ENCODE assay signal across 8 mouse cellular contexts in the genomic region with DNA sequence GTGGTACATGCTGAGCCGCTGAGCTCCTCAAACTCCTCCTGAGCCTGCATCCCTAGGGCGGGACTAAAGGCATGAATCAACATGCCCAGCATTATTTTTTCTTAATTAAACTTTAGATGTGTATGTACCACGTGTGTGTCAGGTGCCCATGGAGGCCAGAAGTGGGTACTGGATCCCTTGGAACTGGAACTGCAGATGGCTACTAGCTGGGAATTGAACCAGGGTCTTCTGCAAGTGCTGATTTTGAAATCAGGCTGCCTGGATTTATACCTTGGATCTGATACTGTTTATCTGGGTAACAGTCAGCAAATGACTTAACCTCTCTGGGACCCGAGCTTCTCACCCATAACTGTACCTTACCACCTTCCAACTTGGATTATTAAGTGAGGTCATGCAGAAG. TPM values are rescaled to one million over a fixed set of nuclear protein-coding genes. Genes with fewer than 3 reads are reported as not detected.
DNase-seq lines count a peak whose midpoint lies in the region; ATAC-seq and TF ChIP-seq lines count a peak whose summit lies in the region.

No protein-coding gene starts in this region.

- peak overlapping the region; percentile 93 for H3K4me3 ChIP-seq in heart, embryonic 13.5 days
- H3K4me3 ChIP-seq in MEL (ENCODE audit: control insufficient read depth in 1 of 2, insufficient read depth in 1 of 2, low read depth in 2 of 2, low read length in 2 of 2), result peak overlapping the region; percentile 51 to 60
- peak overlapping the region; percentile 84 for H3K4me3 ChIP-seq in hindbrain, embryonic 16.5 days (ENCODE audit: low read length)
- peak overlapping the region; percentile 71 for H3K4me3 ChIP-seq in midbrain, embryonic 13.5 days (replicated peaks)

- peak overlapping the region; percentile 91 for H3K4me2 ChIP-seq in heart, embryonic 13.5 days
- H3K4me2 ChIP-seq in hindbrain, embryonic 16.5 days (ENCODE audit: low read length), result peak overlapping the region; percentile 58
- H3K4me2 ChIP-seq in midbrain, embryonic 13.5 days (replicated peaks), result peak overlapping the region; percentile 65

- peaks cover 39% of the 10 kb centered on the region for H3K4me1 ChIP-seq in heart, embryonic 13.5 days
- H3K4me1 ChIP-seq in MEL (ENCODE audit: control insufficient read depth in 1 of 2, insufficient read depth in 2 of 2, low read length in 2 of 2), result peaks cover 0 to 9% of the 10 kb centered on the region in 2 experiments; a peak in 1 of 4 replicates
- peaks cover 31% of the 10 kb centered on the region for H3K4me1 ChIP-seq in hindbrain, embryonic 16.5 days (ENCODE audit: control insufficient read depth, insufficient read depth, low read depth, low read length)
- H3K4me1 ChIP-seq in midbrain, embryonic 13.5 days (replicated peaks), result peaks cover 38% of the 10 kb centered on the region

- intact Hi-C loops in heart, postnatal 36 days (cut with DNase I), result loop anchor here (5.0 kb wide), 1 partner anchor 100 kb away; the partner anchor contains the start of gene Hnrnpul2

- no peak for TF ChIP-seq CTCF in MEL (IDR thresholded peaks at IDR 0.05 in 2 of 3, conservative IDR thresholded peaks at IDR 0.05 in 1 of 3; ENCODE audit: control insufficient read depth in 1 of 3, insufficient read depth in 1 of 3, low read depth in 2 of 3, low read length in 3 of 3, poor library complexity in 1 of 3, severe bottlenecking in 1 of 3)

- TF ChIP-seq RAD21 in MEL (IDR thresholded peaks at IDR 0.05; ENCODE audit: low read depth, low read length), result no peak

- peak overlapping the region; percentile 89 for H3K9ac ChIP-seq in heart, embryonic 13.5 days
- H3K9ac ChIP-seq in MEL (ENCODE audit: control insufficient read depth, low read depth, low read length, poor library complexity, severe bottlenecking), result peak overlapping the region; percentile 89
- peak overlapping the region; percentile 91 for H3K9ac ChIP-seq in hindbrain, embryonic 16.5 days (ENCODE audit: low read depth, low read length)
- peak overlapping the region; percentile 77 for H3K9ac ChIP-seq in midbrain, embryonic 13.5 days (replicated peaks)

- TF ChIP-seq POLR2A in MEL (IDR thresholded peaks at IDR 0.05; ENCODE audit: control insufficient read depth in 1 of 2, insufficient read depth in 1 of 2, low read depth in 1 of 2, low read length in 2 of 2, poor library complexity in 1 of 2), result no peak; a peak in 1 of 4 replicates

- no peaks in the 10 kb centered on the region for H3K27me3 ChIP-seq in heart, embryonic 13.5 days (replicated peaks)
- no peaks in the 10 kb centered on the region for H3K27me3 ChIP-seq in MEL (ENCODE audit: control insufficient read depth in 1 of 2, insufficient read depth in 2 of 2, low read length in 2 of 2)
- H3K27me3 ChIP-seq in hindbrain, embryonic 16.5 days (replicated peaks; ENCODE audit: control insufficient read depth, insufficient read depth, low read length), result no peaks in the 10 kb centered on the region
- no peaks in the 10 kb centered on the region for H3K27me3 ChIP-seq in midbrain, embryonic 13.5 days

- H3K27ac ChIP-seq in heart, embryonic 13.5 days (replicated peaks), result peak overlapping the region; percentile 95
- peak overlapping the region; percentile 94 for H3K27ac ChIP-seq in MEL (ENCODE audit: control insufficient read depth, low read depth, low read length)
- 0 out of 2 replicates have a peak overlapping the region, but pooled peaks have one; percentile 39 for H3K27ac ChIP-seq in hindbrain, embryonic 16.5 days (ENCODE audit: low read depth, low read length)
- H3K27ac ChIP-seq in midbrain, embryonic 13.5 days, result peak overlapping the region; percentile 35; the same call in 1 of the 2 replicates

- DNase-seq in heart, postnatal 36 days, result no peak
- DNase-seq in MEL (ENCODE audit: low read depth, low spot score), result peak; percentile 54
- no peak for DNase-seq in ovary, postnatal 14 days (ENCODE audit: low spot score)
- DNase-seq in embryo, embryonic 10 days (ENCODE audit: low spot score), result no peak
- DNase-seq in cerebellum, postnatal 4 days (ENCODE audit: low spot score in 2 of 2), result no peak

- no peaks in the 10 kb centered on the region for H3K9me3 ChIP-seq in heart, embryonic 13.5 days
- no peaks in the 10 kb centered on the region for H3K9me3 ChIP-seq in MEL (replicated peaks; ENCODE audit: insufficient read depth, low read length)
- H3K9me3 ChIP-seq in hindbrain, embryonic 16.5 days (ENCODE audit: control insufficient read depth, low read length), result no peaks in the 10 kb centered on the region
- H3K9me3 ChIP-seq in midbrain, embryonic 13.5 days, result no peaks in the 10 kb centered on the region

- no peak for ATAC-seq in heart, embryonic 13.5 days (ENCODE audit: extremely low read depth, insufficient number of reproducible peaks, low FRiP score, low TSS enrichment)
- ATAC-seq in hindbrain, embryonic 16.5 days, result no peak
- ATAC-seq in midbrain, embryonic 13.5 days, result no peak

- WGBS in heart, embryonic 13.5 days, result 49% methylated on average over 4 of the region's 4 CpGs
- 60% methylated on average over 4 of the region's 4 CpGs for WGBS in hindbrain, embryonic 16.5 days
- 66% methylated on average over 4 of the region's 4 CpGs for WGBS in midbrain, embryonic 13.5 days

- H3K36me3 ChIP-seq in heart, embryonic 13.5 days, result peaks cover 31% of the 10 kb centered on the region
- peaks cover 15 to 22% of the 10 kb centered on the region in 2 experiments for H3K36me3 ChIP-seq in MEL (ENCODE audit: control insufficient read depth in 1 of 2, insufficient read depth in 2 of 2, low read length in 2 of 2)
- H3K36me3 ChIP-seq in hindbrain, embryonic 16.5 days (ENCODE audit: control insufficient read depth, insufficient read depth, low read length), result peaks cover 22% of the 10 kb centered on the region
- H3K36me3 ChIP-seq in midbrain, embryonic 13.5 days, result peaks cover 26% of the 10 kb centered on the region

- TF ChIP-seq EP300 in MEL (IDR thresholded peaks at IDR 0.05; ENCODE audit: low read depth in 1 of 2, low read length in 2 of 2), result no peak

- peaks cover 36% of the 10 kb centered on the region for H3K79me2 ChIP-seq in MEL (ENCODE audit: control insufficient read depth, insufficient read depth, low read length, poor library complexity)

TF ChIP-seq in MEL, 35 proteins besides CTCF, POLR2A, EP300 and RAD21:
- peak; percentile 37; the same call in 1 of the 2 replicates for TF ChIP-seq USF1 (IDR thresholded peaks at IDR 0.05; ENCODE audit: low read depth, low read length)
- TF ChIP-seq MYC (IDR thresholded peaks at IDR 0.05; ENCODE audit: low read depth, low read length), result peak; percentile 16; the same call in 1 of the 2 replicates
- TF ChIP-seq CHD1 (IDR thresholded peaks at IDR 0.05; ENCODE audit: low read depth, low read length), result no peak
- TF ChIP-seq RCOR1 (IDR thresholded peaks at IDR 0.05; ENCODE audit: low read depth, low read length), result peak; percentile 84
- 0 out of 2 replicates have a peak, but pooled peaks have one; percentile 27 for TF ChIP-seq MAX (IDR thresholded peaks at IDR 0.05; ENCODE audit: low read length)
- TF ChIP-seq TAL1 (IDR thresholded peaks at IDR 0.05; ENCODE audit: low read length), result no peak

RNA-seq across cellular contexts. Expression of gene Slc3a2, which starts 1.1 kb away (rescaled TPM):
- polyA plus RNA-seq in heart, embryonic 13.5 days (2015; fragmentation: Nextera tagmentation; extraction: Ambion mirVana), result 72.8 and 74.8 TPM in 2 replicates
- total RNA-seq in heart, postnatal 36 days (2021), result 10 to 100 TPM; 37.7 to 43.0 TPM
- total RNA-seq in MEL (2012; rRNA removed), result 164 and 253 TPM in 2 replicates
- 100 to 1,000 TPM; 428 to 670 TPM for polyA plus RNA-seq in MEL (2012; ENCODE audit: insufficient read depth in 1 of 2, insufficient read length in 2 of 2, low read depth in 1 of 2, low replicate concordance in 2 of 2, missing spikeins in 1 of 2)
- polyA plus RNA-seq in hindbrain, embryonic 16.5 days (2015; fragmentation: Nextera tagmentation; extraction: Ambion mirVana), result 183 and 191 TPM in 2 replicates
- polyA plus RNA-seq in midbrain, embryonic 13.5 days (2015; fragmentation: Nextera tagmentation; extraction: Ambion mirVana), result 151 and 153 TPM in 2 replicates

RNA-seq across cellular contexts. Expression of gene Wdr74, which starts 13.6 kb away (rescaled TPM):
- polyA plus RNA-seq in heart, embryonic 13.5 days (2015; fragmentation: Nextera tagmentation; extraction: Ambion mirVana), result 54.1 and 60.0 TPM in 2 replicates
- total RNA-seq in heart, postnatal 36 days (2021), result 10 to 100 TPM; 22.0 to 22.4 TPM
- 158 and 208 TPM in 2 replicates for total RNA-seq in MEL (2012; rRNA removed)
- 100 to 1,000 TPM; 208 to 803 TPM for polyA plus RNA-seq in MEL (2012; ENCODE audit: insufficient read depth in 1 of 2, insufficient read length in 2 of 2, low read depth in 1 of 2, low replicate concordance in 2 of 2, missing spikeins in 1 of 2)
- polyA plus RNA-seq in hindbrain, embryonic 16.5 days (2015; fragmentation: Nextera tagmentation; extraction: Ambion mirVana), result 89.6 and 92.0 TPM in 2 replicates
- 89.1 and 93.4 TPM in 2 replicates for polyA plus RNA-seq in midbrain, embryonic 13.5 days (2015; fragmentation: Nextera tagmentation; extraction: Ambion mirVana)

RNA-seq across cellular contexts. Expression of gene 1700092M07Rik, which starts 18.5 kb away (rescaled TPM):
- 1.3 and 1.4 TPM in 2 replicates for polyA plus RNA-seq in heart, embryonic 13.5 days (2015; fragmentation: Nextera tagmentation; extraction: Ambion mirVana)
- not detected for total RNA-seq in heart, postnatal 36 days (2021)
- total RNA-seq in MEL (2012; rRNA removed), result 3.0 and 3.3 TPM in 2 replicates
- polyA plus RNA-seq in MEL (2012; ENCODE audit: insufficient read depth in 1 of 2, insufficient read length in 2 of 2, low read depth in 1 of 2, low replicate concordance in 2 of 2, missing spikeins in 1 of 2), result 1 to 10 TPM in 1 of 2 experiments, not detected in 1; 4.3 TPM
- 1.5 and 1.6 TPM in 2 replicates for polyA plus RNA-seq in hindbrain, embryonic 16.5 days (2015; fragmentation: Nextera tagmentation; extraction: Ambion mirVana)
- polyA plus RNA-seq in midbrain, embryonic 13.5 days (2015; fragmentation: Nextera tagmentation; extraction: Ambion mirVana), result 2.2 and 2.5 TPM in 2 replicates

RNA-seq across cellular contexts. Expression of gene Stx5a, which starts 19.2 kb away (rescaled TPM):
- 81.1 and 87.5 TPM in 2 replicates for polyA plus RNA-seq in heart, embryonic 13.5 days (2015; fragmentation: Nextera tagmentation; extraction: Ambion mirVana)
- 10 to 100 TPM; 28.1 to 29.8 TPM for total RNA-seq in heart, postnatal 36 days (2021)
- 27.5 and 28.7 TPM in 2 replicates for total RNA-seq in MEL (2012; rRNA removed)
- polyA plus RNA-seq in MEL (2012; ENCODE audit: insufficient read depth in 1 of 2, insufficient read length in 2 of 2, low read depth in 1 of 2, low replicate concordance in 2 of 2, missing spikeins in 1 of 2), result 10 to 100 TPM in 1 of 2 experiments, not detected in 1; 50.0 TPM
- 109 and 119 TPM in 2 replicates for polyA plus RNA-seq in hindbrain, embryonic 16.5 days (2015; fragmentation: Nextera tagmentation; extraction: Ambion mirVana)
- polyA plus RNA-seq in midbrain, embryonic 13.5 days (2015; fragmentation: Nextera tagmentation; extraction: Ambion mirVana), result 121 and 127 TPM in 2 replicates

RNA-seq across cellular contexts. Expression of gene Nxf1, which starts 34.9 kb away (rescaled TPM):
- 123 and 124 TPM in 2 replicates for polyA plus RNA-seq in heart, embryonic 13.5 days (2015; fragmentation: Nextera tagmentation; extraction: Ambion mirVana)
- 10 to 100 TPM; 36.7 to 37.6 TPM for total RNA-seq in heart, postnatal 36 days (2021)
- total RNA-seq in MEL (2012; rRNA removed), result 107 and 122 TPM in 2 replicates
- 100 to 1,000 TPM; 231 to 296 TPM for polyA plus RNA-seq in MEL (2012; ENCODE audit: insufficient read depth in 1 of 2, insufficient read length in 2 of 2, low read depth in 1 of 2, low replicate concordance in 2 of 2, missing spikeins in 1 of 2)
- polyA plus RNA-seq in hindbrain, embryonic 16.5 days (2015; fragmentation: Nextera tagmentation; extraction: Ambion mirVana), result 120 and 140 TPM in 2 replicates
- polyA plus RNA-seq in midbrain, embryonic 13.5 days (2015; fragmentation: Nextera tagmentation; extraction: Ambion mirVana), result 195 and 206 TPM in 2 replicates

Comparison
In these comparisons a context has a peak if more than half of its experiments do, and no peak if none do; other contexts are left out.
1. H3K27ac ChIP-seq: peak in every context shown above with its lines; median percentile 95 in heart, embryonic 13.5 days; 94 in MEL; 39 in hindbrain, embryonic 16.5 days; 35 in midbrain, embryonic 13.5 days.